Mouse (Mus musculus) lung, postnatal 0 days (tissue): ENCODE data around the gene Ncoa4.

Experiments used
- CTCF ChIP-seq: IDR thresholded peaks from 2 replicates; pipeline ENCODE4 v1.5.1; 2016; ENCODE audit warnings: antibody characterized with exemption, mild to moderate bottlenecking
- EP300 ChIP-seq: IDR thresholded peaks from 2 replicates; pipeline ENCODE4 v1.6.1; 2016; ENCODE audit warnings: antibody characterized with exemption, mild to moderate bottlenecking, control low read depth

- peak; percentile 45; the same call in 1 of the 2 replicates for TF ChIP-seq CTCF
- TF ChIP-seq EP300 = no peak
Measured at GRCm38 (mm10) chr14:32150872-32151271, 8.8 kb upstream of the Ncoa4 start.
